Mouse (Mus musculus): ENCODE data around the gene Hrk. TPM values are rescaled to one million over a fixed set of nuclear protein-coding genes. Genes with fewer than 3 reads are reported as not detected.

Hrk gene
- 0.04 and 0.10 TPM in 2 replicates for polyA plus RNA-seq (2015; fragmentation: Nextera tagmentation; extraction: Ambion mirVana)

DNA sequence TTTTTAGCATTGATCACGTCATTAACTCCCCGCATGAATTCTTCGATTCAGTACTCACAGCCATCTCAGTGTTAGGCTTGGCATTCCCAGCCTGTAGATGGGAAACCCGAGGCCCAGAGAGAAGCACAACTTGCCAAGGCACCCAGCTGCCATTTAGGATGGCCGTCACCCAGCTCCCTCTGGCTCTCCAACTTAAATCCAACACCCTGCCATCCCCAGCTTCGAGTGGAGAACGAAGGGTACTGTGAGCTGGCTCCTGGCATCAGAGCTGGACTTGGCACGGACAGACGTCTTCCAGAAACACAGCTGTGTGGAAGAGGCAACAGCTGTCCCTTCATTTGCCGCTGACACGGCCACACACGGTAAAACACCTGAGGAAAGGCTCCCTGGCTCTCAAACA is at the start of gene Hrk:
Gene Hrk (plus strand): TSS at position 68 of the 400 bp plus-strand sequence.
- peaks cover 76% of the 10 kb centered on the region for H3K27me3 ChIP-seq
- no peak within 1 kb of the TSS for H3K27ac ChIP-seq
- 58% methylated on average over 12 of the region's 12 CpGs for WGBS
- no peaks in the 10 kb centered on the region for H3K9me3 ChIP-seq
- H3K4me3 ChIP-seq = no peak within 1 kb of the TSS
- ATAC-seq (ENCODE audit: insufficient number of reproducible peaks, low FRiP score, low TSS enrichment, low read depth) = no peak
- no peak within 1 kb of the TSS for H3K4me2 ChIP-seq
- H3K9ac ChIP-seq = no peak within 1 kb of the TSS
- peaks cover 7% of the 10 kb centered on the region for H3K4me1 ChIP-seq
- H3K36me3 ChIP-seq = no peaks in the 10 kb centered on the region

- peaks cover 17% of the 10 kb centered on the region for H3K4me1 ChIP-seq
- peaks cover 41% of the 10 kb centered on the region for H3K36me3 ChIP-seq
- H3K9me3 ChIP-seq = no peaks in the 10 kb centered on the region
- H3K4me2 ChIP-seq = no peak overlapping the region
- no peak overlapping the region for H3K4me3 ChIP-seq
- no peak for ATAC-seq (ENCODE audit: insufficient number of reproducible peaks, low FRiP score, low TSS enrichment, low read depth)
- H3K9ac ChIP-seq = no peak overlapping the region
- H3K27ac ChIP-seq = no peak overlapping the region; the same call in 1 of the 2 replicates
- H3K27me3 ChIP-seq = no peaks in the 10 kb centered on the region
- 70% methylated on average over 3 of the region's 3 CpGs for WGBS
Measured at GRCm38 (mm10) chr5:118118351-118118750, 46.1 kb upstream of the Hrk start.

DNA sequence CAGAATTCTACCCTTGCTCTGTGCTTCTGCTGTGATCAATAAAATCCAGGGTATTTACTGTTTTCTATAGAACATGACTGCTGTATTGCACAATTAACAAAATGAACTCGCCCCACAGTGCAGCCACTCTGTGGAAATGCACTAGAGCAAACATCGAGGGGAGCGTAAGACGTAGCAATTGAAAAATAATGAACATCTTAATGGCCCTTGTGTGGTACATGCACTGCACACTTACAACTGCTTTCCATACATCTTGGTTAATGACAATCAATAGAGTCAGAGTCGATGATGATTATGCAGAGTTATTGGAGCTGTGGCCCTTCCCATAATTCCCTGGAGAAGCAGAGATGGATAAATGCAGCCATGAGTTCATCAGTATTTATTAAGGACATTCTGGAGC is 45.5 kb upstream of the Hrk start:
- Histone ChIP-seq H3K4me1 (peaks cover 17% of the 10 kb centered on the region), H3K4me3 (no peak overlapping the region), H3K4me2 (no peak overlapping the region), H3K36me3 (peaks cover 39% of the 10 kb centered on the region), H3K27ac (no peak overlapping the region), H3K9ac (no peak overlapping the region), H3K9me3 (no peaks in the 10 kb centered on the region), H3K27me3 (no peaks in the 10 kb centered on the region)
- WGBS = 76% methylated on average over 5 of the region's 5 CpGs
- no peak for ATAC-seq (ENCODE audit: insufficient number of reproducible peaks, low FRiP score, low TSS enrichment, low read depth)

DNA sequence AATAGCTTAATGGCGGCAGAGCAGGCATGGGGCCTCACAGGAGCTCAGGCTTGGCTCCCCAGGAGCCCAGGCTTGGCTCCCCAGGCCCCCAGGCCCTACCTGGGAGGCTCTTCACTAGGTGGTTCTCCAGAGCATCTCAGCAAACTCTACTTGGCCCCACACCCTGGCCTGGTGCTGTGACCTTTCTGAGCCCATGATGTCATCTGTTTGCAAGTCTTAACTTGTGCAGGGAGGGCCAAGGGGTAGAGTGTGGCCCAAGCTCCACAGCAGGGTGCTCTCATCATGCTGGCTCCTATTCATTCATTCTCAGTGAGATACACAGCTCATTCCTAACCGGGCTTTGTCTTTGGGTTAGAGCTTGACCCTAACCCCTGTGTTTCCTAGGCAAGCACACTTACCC is 43.8 kb upstream of the Hrk start:
- H3K4me1 ChIP-seq = peaks cover 16% of the 10 kb centered on the region
- WGBS = 53% methylated on average over 2 of the region's 2 CpGs
- ATAC-seq (ENCODE audit: insufficient number of reproducible peaks, low FRiP score, low TSS enrichment, low read depth) = no peak
- H3K27ac ChIP-seq = peak overlapping the region; percentile 8; the same call in 1 of the 2 replicates
- H3K4me3 ChIP-seq = no peak overlapping the region
- no peak overlapping the region for H3K4me2 ChIP-seq
- H3K9ac ChIP-seq = no peak overlapping the region
- H3K36me3 ChIP-seq = peaks cover 49% of the 10 kb centered on the region
- no peaks in the 10 kb centered on the region for H3K27me3 ChIP-seq
- no peaks in the 10 kb centered on the region for H3K9me3 ChIP-seq

GRCm38 (mm10) chr5:118121928-118122327 is 42.5 kb upstream of the Hrk start:
- Histone ChIP-seq H3K36me3 (peaks cover 47% of the 10 kb centered on the region), H3K27me3 (no peaks in the 10 kb centered on the region), H3K9me3 (no peaks in the 10 kb centered on the region), H3K4me1 (peaks cover 12% of the 10 kb centered on the region), H3K9ac (no peak overlapping the region), H3K4me2 (no peak overlapping the region), H3K4me3 (no peak overlapping the region), H3K27ac (no peak overlapping the region)
- 85% methylated on average over 4 of the region's 4 CpGs for WGBS
- no peak for ATAC-seq (ENCODE audit: insufficient number of reproducible peaks, low FRiP score, low TSS enrichment, low read depth)

DNA sequence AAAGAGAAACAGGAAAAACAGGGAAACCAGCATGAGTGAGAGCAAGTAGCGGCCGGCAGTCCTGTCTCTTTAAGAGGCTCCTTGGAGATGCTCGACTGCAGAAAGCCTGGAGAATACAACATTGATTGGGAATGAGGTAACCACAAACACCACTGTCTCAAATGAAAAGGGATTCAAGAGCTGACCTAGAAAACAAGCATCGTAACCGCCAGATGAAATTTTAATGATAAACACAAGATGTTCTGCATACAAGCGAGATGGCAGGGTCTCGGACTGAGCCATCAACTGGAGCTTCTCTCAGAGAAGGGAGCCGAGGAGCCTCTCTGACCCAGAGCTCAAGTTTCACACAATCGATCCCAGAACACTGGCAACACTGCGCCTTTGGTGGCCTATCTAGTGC is 41.4 kb upstream of the Hrk start:
- 59% methylated on average over 10 of the region's 10 CpGs for WGBS
- Histone ChIP-seq H3K36me3 (peaks cover 49% of the 10 kb centered on the region), H3K27me3 (no peaks in the 10 kb centered on the region), H3K9me3 (no peaks in the 10 kb centered on the region), H3K4me3 (no peak overlapping the region), H3K4me1 (peaks cover 12% of the 10 kb centered on the region), H3K27ac (no peak overlapping the region), H3K4me2 (no peak overlapping the region), H3K9ac (no peak overlapping the region)
- 0 out of 2 replicates have a peak, but pooled peaks have one; percentile 37 for ATAC-seq (ENCODE audit: insufficient number of reproducible peaks, low FRiP score, low TSS enrichment, low read depth)

GRCm38 (mm10) chr5:118126671-118127070 is 37.8 kb upstream of the Hrk start:
- peaks cover 57% of the 10 kb centered on the region for H3K36me3 ChIP-seq
- H3K4me1 ChIP-seq = peaks cover 3% of the 10 kb centered on the region; the same call in 1 of the 2 replicates
- H3K4me2 ChIP-seq = no peak overlapping the region
- no peak overlapping the region for H3K4me3 ChIP-seq
- H3K27ac ChIP-seq = no peak overlapping the region
- WGBS = 87% methylated on average over 4 of the region's 4 CpGs
- H3K9me3 ChIP-seq = no peaks in the 10 kb centered on the region
- no peak for ATAC-seq (ENCODE audit: insufficient number of reproducible peaks, low FRiP score, low TSS enrichment, low read depth)
- H3K27me3 ChIP-seq = no peaks in the 10 kb centered on the region
- H3K9ac ChIP-seq = no peak overlapping the region

DNA sequence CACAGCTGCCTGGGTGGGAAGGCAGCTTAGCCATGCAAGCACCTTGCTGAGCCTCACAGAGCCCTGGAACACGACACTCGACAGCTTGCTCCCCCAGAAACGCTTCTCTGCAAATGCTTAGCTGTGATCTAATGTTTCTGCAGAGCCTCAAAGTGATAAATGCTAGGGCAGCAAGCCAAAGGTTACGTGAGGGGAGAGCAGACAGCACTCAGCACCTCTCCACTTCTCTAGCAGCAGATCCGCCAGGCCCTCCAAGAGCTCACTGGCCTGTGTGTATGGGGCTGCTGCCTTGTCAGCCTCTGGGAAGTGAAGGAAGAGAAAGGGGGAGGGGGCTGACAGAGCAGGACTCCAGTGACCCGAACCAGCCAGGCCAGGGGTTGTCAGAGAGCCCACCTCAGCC is 36.2 kb upstream of the Hrk start:
- Histone ChIP-seq H3K27me3 (no peaks in the 10 kb centered on the region), H3K4me3 (no peak overlapping the region), H3K9me3 (no peaks in the 10 kb centered on the region), H3K4me1 (no peaks in the 10 kb centered on the region), H3K36me3 (peaks cover 55% of the 10 kb centered on the region), H3K27ac (no peak overlapping the region), H3K9ac (no peak overlapping the region), H3K4me2 (no peak overlapping the region)
- no peak for ATAC-seq (ENCODE audit: insufficient number of reproducible peaks, low FRiP score, low TSS enrichment, low read depth)
- WGBS = 72% methylated on average over 6 of the region's 6 CpGs

DNA sequence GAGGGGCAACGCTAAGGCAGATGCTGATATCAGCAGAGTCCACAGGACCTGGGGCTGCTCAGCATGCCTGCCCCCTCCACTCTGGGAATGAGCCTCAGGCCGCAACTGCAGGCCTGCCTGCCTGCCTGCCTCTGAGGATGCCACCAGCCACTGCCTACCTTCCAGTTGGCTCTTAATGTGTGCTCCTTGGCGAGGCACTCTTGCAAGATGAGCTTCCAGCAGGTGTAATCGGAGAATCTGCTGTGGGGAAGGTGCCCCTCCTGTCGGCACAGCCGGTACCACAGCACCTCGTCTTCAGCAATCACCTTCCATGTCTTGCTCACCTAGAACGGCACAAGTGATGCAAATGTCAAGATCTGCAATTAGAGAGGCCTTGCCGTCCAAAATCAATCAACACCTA is 35.8 kb upstream of the Hrk start:
- WGBS = 68% methylated on average over 9 of the region's 9 CpGs
- Histone ChIP-seq H3K9me3 (no peaks in the 10 kb centered on the region), H3K4me3 (no peak overlapping the region), H3K4me2 (no peak overlapping the region), H3K27me3 (no peaks in the 10 kb centered on the region), H3K9ac (no peak overlapping the region), H3K36me3 (peaks cover 55% of the 10 kb centered on the region), H3K27ac (no peak overlapping the region), H3K4me1 (no peaks in the 10 kb centered on the region)
- no peak for ATAC-seq (ENCODE audit: insufficient number of reproducible peaks, low FRiP score, low TSS enrichment, low read depth)

DNA sequence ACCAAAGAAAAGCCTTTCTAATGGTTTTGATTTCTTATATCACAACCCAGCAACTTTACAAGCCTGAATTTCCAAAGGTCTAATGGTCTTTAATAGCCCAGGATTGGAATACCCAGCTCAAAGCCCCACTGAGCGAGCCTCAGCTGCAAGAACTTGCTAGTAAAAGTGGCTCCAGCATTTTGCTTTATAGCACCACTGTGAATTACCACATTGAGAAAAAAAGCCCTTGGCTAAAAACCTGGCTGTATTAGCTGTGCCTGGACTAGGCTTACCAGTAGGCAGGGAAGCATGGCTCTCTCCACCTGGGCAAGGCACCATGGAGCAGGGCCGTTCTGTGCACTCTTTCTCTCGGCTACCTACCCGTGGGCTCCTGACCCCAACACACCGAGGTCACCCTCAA is 28.1 kb upstream of the Hrk start:
- Histone ChIP-seq H3K9ac (no peak overlapping the region), H3K4me2 (no peak overlapping the region), H3K27me3 (no peaks in the 10 kb centered on the region), H3K36me3 (peaks cover 31% of the 10 kb centered on the region), H3K4me3 (no peak overlapping the region), H3K9me3 (no peaks in the 10 kb centered on the region), H3K27ac (peak overlapping the region; percentile 55), H3K4me1 (peaks cover 25% of the 10 kb centered on the region)
- ATAC-seq (ENCODE audit: insufficient number of reproducible peaks, low FRiP score, low TSS enrichment, low read depth) = no peak
- 32% methylated on average over 5 of the region's 5 CpGs for whole genome bisulfite sequencing

DNA sequence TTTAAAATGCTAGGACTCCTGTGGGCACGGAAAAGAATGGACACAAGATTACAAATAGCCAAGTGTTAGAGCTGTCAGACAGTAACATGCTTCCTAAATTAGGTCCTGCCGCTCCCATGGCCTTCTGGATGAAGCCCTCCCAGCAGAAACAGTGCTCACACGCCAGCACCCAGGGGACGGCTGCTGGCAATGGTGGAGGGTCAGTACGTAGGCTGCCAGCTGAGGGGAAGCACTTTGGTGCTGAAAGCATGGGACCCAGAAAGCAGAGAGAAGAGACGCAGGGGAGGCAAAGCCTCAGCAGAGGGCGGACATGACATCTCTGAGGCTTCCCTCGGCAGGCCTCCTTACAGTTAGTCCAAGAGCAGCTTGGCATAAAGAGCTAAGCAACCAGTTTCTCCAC is 24.8 kb upstream of the Hrk start:
- no peaks in the 10 kb centered on the region for H3K27me3 ChIP-seq
- WGBS = 84% methylated on average over 8 of the region's 8 CpGs
- H3K9ac ChIP-seq = no peak overlapping the region
- ATAC-seq (ENCODE audit: insufficient number of reproducible peaks, low FRiP score, low TSS enrichment, low read depth) = no peak
- H3K4me2 ChIP-seq = no peak overlapping the region
- peaks cover 25% of the 10 kb centered on the region for H3K4me1 ChIP-seq
- no peaks in the 10 kb centered on the region for H3K9me3 ChIP-seq
- no peak overlapping the region for H3K4me3 ChIP-seq
- no peak overlapping the region for H3K27ac ChIP-seq
- peaks cover 42% of the 10 kb centered on the region for H3K36me3 ChIP-seq

DNA sequence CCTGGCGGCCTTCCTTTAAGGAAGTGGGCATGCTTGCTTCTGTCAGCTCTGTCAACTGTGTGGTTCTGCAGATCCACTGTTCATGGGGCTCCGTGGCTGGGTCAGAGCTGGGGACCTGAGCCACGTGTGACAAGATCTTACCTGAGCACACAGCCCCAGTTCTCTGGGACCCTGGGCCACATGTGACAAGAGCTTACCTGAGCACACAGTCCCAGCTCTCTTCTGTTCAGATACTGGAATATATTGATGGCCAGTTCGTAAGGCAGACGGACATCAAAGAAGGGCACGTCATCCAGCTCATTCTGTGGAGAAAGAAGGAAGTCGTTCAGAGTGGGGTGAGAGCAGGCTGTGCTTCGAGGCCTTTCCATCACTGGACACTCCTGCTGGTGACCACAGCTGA is 22.0 kb upstream of the Hrk start:
- ATAC-seq (ENCODE audit: insufficient number of reproducible peaks, low FRiP score, low TSS enrichment, low read depth) = no peak
- H3K9ac ChIP-seq = no peak overlapping the region
- H3K4me1 ChIP-seq = peaks cover 14% of the 10 kb centered on the region
- no peaks in the 10 kb centered on the region for H3K9me3 ChIP-seq
- no peak overlapping the region for H3K4me3 ChIP-seq
- WGBS = 84% methylated on average over 8 of the region's 8 CpGs
- H3K36me3 ChIP-seq = peaks cover 49% of the 10 kb centered on the region
- H3K27ac ChIP-seq = no peak overlapping the region
- H3K4me2 ChIP-seq = no peak overlapping the region
- H3K27me3 ChIP-seq = no peaks in the 10 kb centered on the region

All from limb, embryonic 15.5 days (tissue).